Mouse (Mus musculus) CH12.LX (cell line): ENCODE data around the gene Atp6v0a4.

ENCODE experiments used
- BHLHE40 ChIP-seq: IDR thresholded peaks from 2 replicates; pipeline ENCODE4 v1.6.1; 2011; ENCODE audit warnings: mild to moderate bottlenecking, low read depth, low read length, improper control_type of control experiment
- CTCF ChIP-seq, 2 experiments: IDR thresholded peaks in 1 of 2; conservative IDR thresholded peaks in 1 of 2; 2 replicates each; pipeline ENCODE4 v1.5.1; 2011 to 2012; ENCODE audit warnings: low read depth in 2 of 2, low read length in 2 of 2, improper control_type of control experiment in 1 of 2, inconsistent platforms in 1 of 2, mild to moderate bottlenecking in 1 of 2, moderate library complexity in 1 of 2
- ETS1 ChIP-seq: conservative IDR thresholded peaks from 2 replicates; pipeline ENCODE4 v1.6.1; 2012; ENCODE audit warnings: low read depth, mild to moderate bottlenecking, inconsistent platforms, low read length, improper control_type of control experiment, moderate library complexity
- HCFC1 ChIP-seq: IDR thresholded peaks from 2 replicates; pipeline ENCODE4 v1.6.1; 2012; ENCODE audit warnings: low read depth, mild to moderate bottlenecking, inconsistent platforms, low read length, improper control_type of control experiment
- JUN ChIP-seq: IDR thresholded peaks from 2 replicates; pipeline ENCODE4 v1.6.1; 2011; ENCODE audit warnings: low read depth, mild to moderate bottlenecking, low read length, improper control_type of control experiment, moderate library complexity; ENCODE audit not compliant: insufficient read depth
- MAFK ChIP-seq: IDR thresholded peaks from 2 replicates; pipeline ENCODE4 v1.6.1; 2011; ENCODE audit warnings: low read length, improper control_type of control experiment; ENCODE audit not compliant: insufficient replicate concordance
- MAX ChIP-seq: IDR thresholded peaks from 2 replicates; pipeline ENCODE4 v1.6.1; 2011; ENCODE audit warnings: low read length, improper control_type of control experiment
- MXI1 ChIP-seq: IDR thresholded peaks from 2 replicates; pipeline ENCODE4 v1.6.1; 2011; ENCODE audit warnings: mild to moderate bottlenecking, low read depth, low read length, improper control_type of control experiment
- POLR2A ChIP-seq: IDR thresholded peaks from 2 replicates; pipeline ENCODE4 v1.6.1; 2011; ENCODE audit warnings: low read depth, mild to moderate bottlenecking, improper control_type of control experiment, low read length
- RCOR1 ChIP-seq: conservative IDR thresholded peaks from 2 replicates; pipeline ENCODE4 v1.6.1; 2012; ENCODE audit warnings: low read depth, mild to moderate bottlenecking, inconsistent platforms, low read length, improper control_type of control experiment
- USF2 ChIP-seq: conservative IDR thresholded peaks from 2 replicates; pipeline ENCODE4 v1.6.1; 2011; ENCODE audit warnings: low read depth, low read length, improper control_type of control experiment
- ZC3H11A ChIP-seq: IDR thresholded peaks from 2 replicates; pipeline ENCODE4 v1.6.1; 2012; ENCODE audit warnings: low read depth, mild to moderate bottlenecking, inconsistent platforms, low read length, improper control_type of control experiment

GRCm38 (mm10) chr6:38066215-38066614, 58.2 kb downstream of the Atp6v0a4 start:
- no peak for TF ChIP-seq MAX
- TF ChIP-seq USF2 = no peak
- no peak for TF ChIP-seq JUN
- TF ChIP-seq ETS1 = no peak
- TF ChIP-seq POLR2A = no peak
- TF ChIP-seq MXI1 = no peak
- no peak for TF ChIP-seq HCFC1
- no peak for TF ChIP-seq RCOR1
- peak; percentile 46 to 90; a peak in 3 of 4 replicates for TF ChIP-seq CTCF (conservative IDR thresholded peaks at IDR 0.05 in 1 of 2, IDR thresholded peaks at IDR 0.05 in 1 of 2; ENCODE audit: low read depth in 2 of 2, low read length in 2 of 2)
- no peak for TF ChIP-seq BHLHE40
- TF ChIP-seq MAFK = no peak
- TF ChIP-seq ZC3H11A = peak; percentile 72
